Mouse (Mus musculus): ENCODE results near the gene Cluh.

DNA sequence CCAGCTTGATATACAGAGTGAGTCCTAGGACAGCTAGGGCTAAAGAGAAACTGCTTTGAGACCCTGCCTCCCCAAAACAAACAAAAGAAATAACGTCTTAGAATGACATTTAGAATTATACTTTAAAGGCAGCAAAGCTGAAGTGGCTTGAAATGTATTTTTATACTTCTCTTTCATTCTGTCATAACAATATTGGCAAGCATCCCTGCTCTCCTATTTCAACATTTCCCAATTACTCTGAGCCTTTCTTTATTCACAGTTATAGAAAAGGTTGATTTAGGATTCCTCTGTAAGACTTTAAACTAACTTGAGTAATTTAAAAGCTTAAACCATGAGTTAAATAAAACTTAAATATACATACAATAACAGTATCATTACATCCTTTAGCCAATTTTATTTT is 42.9 kb downstream of the Cluh start:
- TF ChIP-seq EP300 (IDR thresholded peaks at IDR 0.05; ENCODE audit: low read length) (no peak), CTCF (conservative IDR thresholded peaks at IDR 0.05 in 1 of 2, IDR thresholded peaks at IDR 0.05 in 1 of 2; ENCODE audit: low read depth in 2 of 2, low read length in 2 of 2) (no peak), POLR2A (IDR thresholded peaks at IDR 0.05; ENCODE audit: low read depth, low read length) (no peak), MEF2A (IDR thresholded peaks at IDR 0.05; ENCODE audit: borderline replicate concordance, low read depth, low read length) (no peak), MAFK (IDR thresholded peaks at IDR 0.05; ENCODE audit: insufficient replicate concordance, low read length) (no peak), TCF12 (IDR thresholded peaks at IDR 0.05; ENCODE audit: low read depth, low read length) (no peak), USF1 (IDR thresholded peaks at IDR 0.05; ENCODE audit: low read depth, low read length) (no peak), GABPA (IDR thresholded peaks at IDR 0.05; ENCODE audit: insufficient replicate concordance, low read depth, low read length) (no peak), CHD1 (IDR thresholded peaks at IDR 0.05; ENCODE audit: low read depth, low read length) (no peak), RAD21 (IDR thresholded peaks at IDR 0.05; ENCODE audit: low read depth, low read length) (no peak), ETS1 (conservative IDR thresholded peaks at IDR 0.05; ENCODE audit: low read depth, low read length) (no peak), ZNF384 (IDR thresholded peaks at IDR 0.05; ENCODE audit: low read depth, low read length) (no peak)

Data from CH12.LX (cell line).